Mouse (Mus musculus) liver (tissue): ENCODE data around the gene Cnrip1.

Experiments
- DNase-seq: peaks from one replicate; pipeline ENCODE4 v3.0.0-alpha.2; 2020; ENCODE audit warnings: mixed read lengths

The Cnrip1 gene

GRCm38 (mm10) chr11:17112419-17113090 lies 61.2 kb downstream of the Cnrip1 start:
- DNase-seq = no peak

- no peak for DNase-seq
These were observed 75.0 kb downstream of the Cnrip1 start for GRCm38 (mm10) chr11:17126418-17126817.
